ENCODE assay signal across 10 mouse cellular contexts in genomic region chr7:126779101-126779500, GRCm38 (mm10). TPM values are rescaled to one million over a fixed set of nuclear protein-coding genes. Genes with fewer than 3 reads are reported as not detected.
A peak's percentile ranks its signal among the peaks of the same experiment; 100 is the strongest.
DNase-seq lines count a peak whose midpoint lies in the region; ATAC-seq and TF ChIP-seq lines count a peak whose summit lies in the region.
"Not testable (repeated sequence)": the region's sequence is repeated elsewhere in the genome, so short reads cannot be mapped to it uniquely, and the experiment has no call there.
"Had no signal": no experiment of that assay in that cellular context is flagged by ENCODE, and none has a peak within 500 bp of the region (broad histone marks: within the 10 kb centered on the region; RNA-seq: fewer than 3 reads in every experiment).

No protein-coding gene starts in this region.

- peaks cover 82% of the 10 kb centered on the region for H3K4me1 ChIP-seq in embryonic facial prominence, embryonic 10.5 days
- peaks cover 20% of the 10 kb centered on the region for H3K4me1 ChIP-seq in forebrain, postnatal 0 days (ENCODE audit: insufficient read depth)
- peaks cover 67% of the 10 kb centered on the region for H3K4me1 ChIP-seq in hindbrain, embryonic 10.5 days (replicated peaks)
- H3K4me1 ChIP-seq in hindbrain, postnatal 0 days (ENCODE audit: insufficient read depth, low read length), result peaks cover 37% of the 10 kb centered on the region
- H3K4me1 ChIP-seq in lung, embryonic 14.5 days (ENCODE audit: insufficient read depth), result peaks cover 27% of the 10 kb centered on the region
- peaks cover 68% of the 10 kb centered on the region for H3K4me1 ChIP-seq in midbrain, embryonic 10.5 days
- peaks cover 55% of the 10 kb centered on the region for H3K4me1 ChIP-seq in midbrain, embryonic 15.5 days

- not testable (repeated sequence) for ATAC-seq in forebrain, postnatal 0 days; hindbrain, postnatal 0 days; lung, embryonic 14.5 days (ENCODE audit: insufficient read depth); midbrain, embryonic 15.5 days (replicated peaks)

- H3K27me3 ChIP-seq in embryonic facial prominence, embryonic 10.5 days (replicated peaks; ENCODE audit: low read depth, poor library complexity, severe bottlenecking); forebrain, postnatal 0 days (ENCODE audit: insufficient read depth, low read length); hindbrain, embryonic 10.5 days (ENCODE audit: insufficient read depth, poor library complexity, severe bottlenecking); hindbrain, postnatal 0 days (ENCODE audit: insufficient read depth, low read length); lung, embryonic 14.5 days (ENCODE audit: insufficient read depth, low read length); midbrain, embryonic 10.5 days (ENCODE audit: low read depth, poor library complexity, severe bottlenecking); midbrain, embryonic 15.5 days (replicated peaks): not testable (repeated sequence)

- not testable (repeated sequence) for H3K9me3 ChIP-seq in embryonic facial prominence, embryonic 10.5 days; forebrain, postnatal 0 days (ENCODE audit: low read length); hindbrain, embryonic 10.5 days; hindbrain, postnatal 0 days (ENCODE audit: low read length); lung, embryonic 14.5 days (ENCODE audit: low read depth, low read length); midbrain, embryonic 10.5 days (replicated peaks); midbrain, embryonic 15.5 days

- H3K4me3 ChIP-seq in embryonic facial prominence, embryonic 10.5 days; forebrain, postnatal 0 days (ENCODE audit: low read depth, low read length); hindbrain, embryonic 10.5 days; hindbrain, postnatal 0 days (ENCODE audit: low read length); lung, embryonic 14.5 days (ENCODE audit: low read depth, low read length); midbrain, embryonic 15.5 days: not testable (repeated sequence)
- peak overlapping the region; percentile 9; the same call in 1 of the 2 replicates for H3K4me3 ChIP-seq in midbrain, embryonic 10.5 days

- DNase-seq in embryonic facial prominence, embryonic 10.5 days (ENCODE audit: low spot score); forebrain, postnatal 0 days; hindbrain, embryonic 10.5 days (ENCODE audit: low spot score); hindbrain, postnatal 0 days (ENCODE audit: low spot score); lung, embryonic 14.5 days; midbrain, embryonic 10.5 days (ENCODE audit: low spot score): not testable (repeated sequence)

- not testable (repeated sequence) for H3K9ac ChIP-seq in forebrain, postnatal 0 days; hindbrain, postnatal 0 days (replicated peaks; ENCODE audit: low read length); lung, embryonic 14.5 days; midbrain, embryonic 15.5 days

- 87% methylated on average over 7 of the region's 7 CpGs for WGBS in embryonic facial prominence, embryonic 10.5 days
- 92% methylated on average over 7 of the region's 7 CpGs for WGBS in forebrain, postnatal 0 days
- WGBS in hindbrain, embryonic 10.5 days, result 89% methylated on average over 7 of the region's 7 CpGs
- 88% methylated on average over 7 of the region's 7 CpGs for WGBS in hindbrain, postnatal 0 days
- 87% methylated on average over 7 of the region's 7 CpGs for WGBS in lung, embryonic 14.5 days
- 90% methylated on average over 7 of the region's 7 CpGs for WGBS in midbrain, embryonic 10.5 days
- 91% methylated on average over 7 of the region's 7 CpGs for WGBS in midbrain, embryonic 15.5 days

- H3K27ac ChIP-seq in embryonic facial prominence, embryonic 10.5 days (replicated peaks), result peak overlapping the region; percentile 84; the same call in 1 of the 2 replicates
- 0 out of 2 replicates have a peak overlapping the region, but pooled peaks have one; percentile 83 for H3K27ac ChIP-seq in forebrain, postnatal 0 days (ENCODE audit: low read depth, low read length)
- H3K27ac ChIP-seq in hindbrain, embryonic 10.5 days, result peak overlapping the region; percentile 87; the same call in 1 of the 2 replicates
- H3K27ac ChIP-seq in hindbrain, postnatal 0 days, result peak overlapping the region; percentile 72; the same call in 1 of the 2 replicates
- H3K27ac ChIP-seq in lung, embryonic 14.5 days (ENCODE audit: low read depth), result peak overlapping the region; percentile 18; the same call in 1 of the 2 replicates
- H3K27ac ChIP-seq in midbrain, embryonic 10.5 days (replicated peaks), result not testable (repeated sequence)
- H3K27ac ChIP-seq in midbrain, embryonic 15.5 days, result peak overlapping the region; percentile 83; the same call in 1 of the 2 replicates

- H3K36me3 ChIP-seq in embryonic facial prominence, embryonic 10.5 days (replicated peaks), result peaks cover 25% of the 10 kb centered on the region
- H3K36me3 ChIP-seq in forebrain, postnatal 0 days (ENCODE audit: insufficient read depth), result peaks cover 16% of the 10 kb centered on the region
- H3K36me3 ChIP-seq in hindbrain, embryonic 10.5 days, result peaks cover 15% of the 10 kb centered on the region
- H3K36me3 ChIP-seq in hindbrain, postnatal 0 days (ENCODE audit: insufficient read depth, low read length); midbrain, embryonic 15.5 days (replicated peaks): not testable (repeated sequence)
- peaks cover 18% of the 10 kb centered on the region for H3K36me3 ChIP-seq in lung, embryonic 14.5 days (ENCODE audit: insufficient read depth)
- peaks cover 14% of the 10 kb centered on the region for H3K36me3 ChIP-seq in midbrain, embryonic 10.5 days

- not testable (repeated sequence) for H3K4me2 ChIP-seq in forebrain, postnatal 0 days (ENCODE audit: low read depth); hindbrain, postnatal 0 days (ENCODE audit: low read depth, low read length); lung, embryonic 14.5 days; midbrain, embryonic 15.5 days

- not testable (repeated sequence) for TF ChIP-seq CTCF in forebrain, postnatal 0 days (IDR thresholded peaks at IDR 0.05; ENCODE audit: low read depth); hindbrain, postnatal 0 days (IDR thresholded peaks at IDR 0.05; ENCODE audit: low read depth); lung, embryonic 14.5 days (IDR thresholded peaks at IDR 0.05; ENCODE audit: low read depth)

RNA-seq across cellular contexts. Expression of gene Tbx6, which starts 2.2 kb away (rescaled TPM):
- 0.36 and 0.60 TPM in 2 replicates for polyA plus RNA-seq in embryonic facial prominence, embryonic 10.5 days (2016; fragmentation: Nextera tagmentation; extraction: Ambion mirVana)
- 0.31 and 0.38 TPM in 2 replicates for total RNA-seq in forebrain, postnatal 0 days (2014; rRNA removed)
- polyA plus RNA-seq in forebrain, postnatal 0 days (2015; fragmentation: Nextera tagmentation; extraction: Ambion mirVana), result 0.10 and 0.11 TPM in 2 replicates
- 0.22 and 0.47 TPM in 2 replicates for polyA plus RNA-seq in hindbrain, embryonic 10.5 days (2016; fragmentation: Nextera tagmentation; extraction: Ambion mirVana)
- total RNA-seq in hindbrain, postnatal 0 days (2014; rRNA removed), result 0.16 and 2.1 TPM in 2 replicates
- polyA plus RNA-seq in hindbrain, postnatal 0 days (2015; fragmentation: Nextera tagmentation; extraction: Ambion mirVana), result 0.26 and 0.29 TPM in 2 replicates
- 0.28 TPM in 1 of 2 replicates, not detected in the other for polyA plus RNA-seq in lung, embryonic 14.5 days (2014; fragmentation: Nextera tagmentation; extraction: Ambion mirVana)
- 0.42 and 0.64 TPM in 2 replicates for polyA plus RNA-seq in midbrain, embryonic 10.5 days (2016; fragmentation: Nextera tagmentation; extraction: Ambion mirVana)
- polyA plus RNA-seq in midbrain, embryonic 15.5 days (2015; fragmentation: Nextera tagmentation; extraction: Ambion mirVana), result 0.37 and 0.57 TPM in 2 replicates
- total RNA-seq: hematopoietic stem cell, adult 5-6 weeks had no signal

RNA-seq across cellular contexts. Expression of gene Ypel3, which starts 2.3 kb away (rescaled TPM):
- 51.1 and 64.4 TPM in 2 replicates for polyA plus RNA-seq in embryonic facial prominence, embryonic 10.5 days (2016; fragmentation: Nextera tagmentation; extraction: Ambion mirVana)
- 162 and 237 TPM in 2 replicates for total RNA-seq in forebrain, postnatal 0 days (2014; rRNA removed)
- polyA plus RNA-seq in forebrain, postnatal 0 days (2015; fragmentation: Nextera tagmentation; extraction: Ambion mirVana), result 223 and 250 TPM in 2 replicates
- 51.3 and 89.7 TPM in 2 replicates for polyA plus RNA-seq in hindbrain, embryonic 10.5 days (2016; fragmentation: Nextera tagmentation; extraction: Ambion mirVana)
- 163 and 240 TPM in 2 replicates for total RNA-seq in hindbrain, postnatal 0 days (2014; rRNA removed)
- 239 and 242 TPM in 2 replicates for polyA plus RNA-seq in hindbrain, postnatal 0 days (2015; fragmentation: Nextera tagmentation; extraction: Ambion mirVana)
- 87.8 and 91.2 TPM in 2 replicates for polyA plus RNA-seq in lung, embryonic 14.5 days (2014; fragmentation: Nextera tagmentation; extraction: Ambion mirVana)
- 41.0 and 60.5 TPM in 2 replicates for polyA plus RNA-seq in midbrain, embryonic 10.5 days (2016; fragmentation: Nextera tagmentation; extraction: Ambion mirVana)
- polyA plus RNA-seq in midbrain, embryonic 15.5 days (2015; fragmentation: Nextera tagmentation; extraction: Ambion mirVana), result 201 and 224 TPM in 2 replicates

RNA-seq across cellular contexts. Expression of gene Gdpd3, which starts 13.0 kb away (rescaled TPM):
- 0.96 and 1.8 TPM in 2 replicates for polyA plus RNA-seq in embryonic facial prominence, embryonic 10.5 days (2016; fragmentation: Nextera tagmentation; extraction: Ambion mirVana)
- 1.2 and 2.5 TPM in 2 replicates for total RNA-seq in forebrain, postnatal 0 days (2014; rRNA removed)
- 0.93 and 0.97 TPM in 2 replicates for polyA plus RNA-seq in forebrain, postnatal 0 days (2015; fragmentation: Nextera tagmentation; extraction: Ambion mirVana)
- 0.55 and 1.3 TPM in 2 replicates for polyA plus RNA-seq in hindbrain, embryonic 10.5 days (2016; fragmentation: Nextera tagmentation; extraction: Ambion mirVana)
- 0.43 and 3.4 TPM in 2 replicates for total RNA-seq in hindbrain, postnatal 0 days (2014; rRNA removed)
- polyA plus RNA-seq in hindbrain, postnatal 0 days (2015; fragmentation: Nextera tagmentation; extraction: Ambion mirVana), result 0.92 and 0.99 TPM in 2 replicates
- 3.3 and 3.4 TPM in 2 replicates for polyA plus RNA-seq in lung, embryonic 14.5 days (2014; fragmentation: Nextera tagmentation; extraction: Ambion mirVana)
- polyA plus RNA-seq in midbrain, embryonic 10.5 days (2016; fragmentation: Nextera tagmentation; extraction: Ambion mirVana), result 0.68 and 1.1 TPM in 2 replicates
- 2.2 and 2.3 TPM in 2 replicates for polyA plus RNA-seq in midbrain, embryonic 15.5 days (2015; fragmentation: Nextera tagmentation; extraction: Ambion mirVana)

RNA-seq across cellular contexts. Expression of gene Ppp4c, which starts 13.2 kb away (rescaled TPM):
- 390 and 408 TPM in 2 replicates for polyA plus RNA-seq in embryonic facial prominence, embryonic 10.5 days (2016; fragmentation: Nextera tagmentation; extraction: Ambion mirVana)
- total RNA-seq in forebrain, postnatal 0 days (2014; rRNA removed), result 114 and 119 TPM in 2 replicates
- 161 and 172 TPM in 2 replicates for polyA plus RNA-seq in forebrain, postnatal 0 days (2015; fragmentation: Nextera tagmentation; extraction: Ambion mirVana)
- 391 and 411 TPM in 2 replicates for polyA plus RNA-seq in hindbrain, embryonic 10.5 days (2016; fragmentation: Nextera tagmentation; extraction: Ambion mirVana)
- 126 and 199 TPM in 2 replicates for total RNA-seq in hindbrain, postnatal 0 days (2014; rRNA removed)
- polyA plus RNA-seq in hindbrain, postnatal 0 days (2015; fragmentation: Nextera tagmentation; extraction: Ambion mirVana), result 142 and 143 TPM in 2 replicates
- polyA plus RNA-seq in lung, embryonic 14.5 days (2014; fragmentation: Nextera tagmentation; extraction: Ambion mirVana), result 278 and 300 TPM in 2 replicates
- 376 and 407 TPM in 2 replicates for polyA plus RNA-seq in midbrain, embryonic 10.5 days (2016; fragmentation: Nextera tagmentation; extraction: Ambion mirVana)
- polyA plus RNA-seq in midbrain, embryonic 15.5 days (2015; fragmentation: Nextera tagmentation; extraction: Ambion mirVana), result 191 and 192 TPM in 2 replicates

RNA-seq across cellular contexts. Expression of gene Fam57b, which starts 18.4 kb away (rescaled TPM):
- polyA plus RNA-seq in embryonic facial prominence, embryonic 10.5 days (2016; fragmentation: Nextera tagmentation; extraction: Ambion mirVana), result 0.80 and 1.2 TPM in 2 replicates
- total RNA-seq in forebrain, postnatal 0 days (2014; rRNA removed), result 33.2 and 34.4 TPM in 2 replicates
- polyA plus RNA-seq in forebrain, postnatal 0 days (2015; fragmentation: Nextera tagmentation; extraction: Ambion mirVana), result 39.0 and 42.6 TPM in 2 replicates
- 4.7 and 12.7 TPM in 2 replicates for polyA plus RNA-seq in hindbrain, embryonic 10.5 days (2016; fragmentation: Nextera tagmentation; extraction: Ambion mirVana)
- total RNA-seq in hindbrain, postnatal 0 days (2014; rRNA removed), result 40.1 and 44.8 TPM in 2 replicates
- 40.7 and 44.3 TPM in 2 replicates for polyA plus RNA-seq in hindbrain, postnatal 0 days (2015; fragmentation: Nextera tagmentation; extraction: Ambion mirVana)
- 0.17 and 0.88 TPM in 2 replicates for polyA plus RNA-seq in lung, embryonic 14.5 days (2014; fragmentation: Nextera tagmentation; extraction: Ambion mirVana)
- polyA plus RNA-seq in midbrain, embryonic 10.5 days (2016; fragmentation: Nextera tagmentation; extraction: Ambion mirVana), result 4.1 and 7.7 TPM in 2 replicates
- 60.4 and 65.4 TPM in 2 replicates for polyA plus RNA-seq in midbrain, embryonic 15.5 days (2015; fragmentation: Nextera tagmentation; extraction: Ambion mirVana)
- total RNA-seq: hematopoietic stem cell, adult 5-6 weeks had no signal
- polyA plus RNA-seq: activated CD4-positive, CD25-positive, alpha-beta regulatory T cell, adult 4 months; erythroblast, embryonic 14.5 days had no signal
